Mouse (Mus musculus) heart, embryonic 16.5 days (tissue): Measurements from ENCODE around the gene Rdh14. TPM values are rescaled to one million over a fixed set of nuclear protein-coding genes. Genes with fewer than 3 reads are reported as not detected.

ENCODE experiments used
- ATAC-seq: fragments of 200-750 bp; cut with Nextera tagmentation; replicated peaks from 2 replicates; pipeline ENCODE4 v1.8.0; 2017; ENCODE audit warnings: moderate number of reproducible peaks; ENCODE audit not compliant: insufficient read depth, low FRiP score; ENCODE audit errors: extremely low read depth
- H3K27ac ChIP-seq: fragments of 300-500 bp; sonication (generic); 2 replicates; pipeline ENCODE4 v1.5.1; 2014; ENCODE audit warnings: mild to moderate bottlenecking, low read length, control low read depth, moderate library complexity
- H3K27me3 ChIP-seq: fragments of 300-500 bp; sonication (generic); 2 replicates; pipeline ENCODE4 v1.6.1; 2014; ENCODE audit warnings: low read length, mixed read lengths; ENCODE audit not compliant: control insufficient read depth, insufficient read depth
- H3K36me3 ChIP-seq: fragments of 300-500 bp; sonication (generic); 2 replicates; pipeline ENCODE4 v1.6.1; 2014; ENCODE audit not compliant: control insufficient read depth, insufficient read depth
- H3K4me1 ChIP-seq: fragments of 300-500 bp; sonication (generic); 2 replicates; pipeline ENCODE4 v1.6.1; 2014; ENCODE audit warnings: low read length, mixed read lengths; ENCODE audit not compliant: control insufficient read depth, insufficient read depth
- H3K4me2 ChIP-seq: fragments of 300-500 bp; sonication (generic); 2 replicates; pipeline ENCODE4 v1.6.1; 2014; ENCODE audit warnings: low read depth, mild to moderate bottlenecking, control low read depth, low read length
- H3K4me3 ChIP-seq: fragments of 300-500 bp; sonication (generic); 2 replicates; pipeline ENCODE4 v1.5.1; 2014; ENCODE audit warnings: mild to moderate bottlenecking, control low read depth, low read length
- H3K9ac ChIP-seq: fragments of 300-500 bp; sonication (generic); 2 replicates; pipeline ENCODE4 v1.6.1; 2014; ENCODE audit warnings: low read length, control low read depth
- H3K9me3 ChIP-seq: fragments of 300-500 bp; sonication (generic); replicated peaks from 2 replicates; pipeline ENCODE4 v1.6.1; 2016; ENCODE audit warnings: low read length; ENCODE audit not compliant: control insufficient read depth
- WGBS: fragments of 180-500 bp; shearing (Covaris S2); extraction: QIAGEN DNeasy Blood & Tissue Kit; methylation state at CpG from one replicate; pipeline ENCODE4 v1.1.7; 2014; 5-methylcytosine and 5-hydroxymethylcytosine counted together
- polyA plus RNA-seq: library from polyadenylated mRNA; unstranded; fragments of >200 nt; fragmentation: Nextera tagmentation; extraction: Ambion mirVana; gene quantifications from 2 replicates; pipeline ENCODE4 v1.2.1, GENCODE M21; 2015

The Rdh14 gene
- polyA plus RNA-seq, result 65.6 and 69.9 TPM in 2 replicates

DNA sequence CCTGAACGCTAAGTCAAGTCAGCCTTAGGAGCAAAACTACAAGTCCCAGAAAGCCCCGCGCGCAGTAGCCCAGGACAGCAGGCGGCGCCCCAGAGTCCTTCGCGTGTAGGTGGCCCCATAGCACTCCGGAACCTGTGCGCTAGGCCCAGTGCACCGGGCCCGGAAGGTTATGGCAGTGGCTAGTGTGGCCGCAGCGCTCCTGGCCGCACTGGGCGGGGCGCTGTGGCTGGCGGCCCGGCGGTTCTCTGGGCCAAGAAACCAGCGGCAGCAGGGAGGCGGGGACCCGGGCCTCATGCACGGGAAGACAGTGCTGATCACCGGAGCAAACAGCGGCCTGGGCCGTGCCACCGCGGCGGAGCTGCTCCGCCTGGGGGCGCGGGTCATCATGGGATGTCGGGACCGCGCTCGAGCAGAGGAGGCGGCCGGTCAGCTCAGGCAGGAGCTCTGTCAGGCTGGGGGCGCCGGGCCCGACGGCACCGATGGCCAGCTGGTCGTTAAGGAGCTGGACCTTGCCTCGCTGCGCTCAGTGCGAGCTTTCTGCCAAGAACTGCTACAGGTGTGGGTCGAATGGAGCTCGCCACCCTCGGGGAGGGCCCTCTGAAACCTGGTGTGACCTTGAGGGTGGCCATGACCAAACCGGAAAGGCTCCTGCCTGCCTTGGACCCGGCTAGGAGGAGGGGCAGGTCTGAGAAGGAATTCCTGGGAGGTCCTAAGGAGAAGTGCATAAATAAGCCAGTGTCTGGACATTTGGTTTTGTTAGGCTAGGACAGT lies at the start of gene Rdh14:
Gene Rdh14, plus strand, starts transcription at position 102 of the 771 bp plus-strand sequence.
- Histone ChIP-seq H3K27ac (peak within 1 kb of the TSS; percentile 99), H3K36me3 (peaks cover 8% of the 10 kb centered on the region), H3K4me3 (peak within 1 kb of the TSS; percentile 90), H3K9ac (peak within 1 kb of the TSS; percentile 99), H3K9me3 (no peaks in the 10 kb centered on the region), H3K27me3 (no peaks in the 10 kb centered on the region), H3K4me1 (peaks cover 6% of the 10 kb centered on the region), H3K4me2 (peak within 1 kb of the TSS; percentile 66)
- peak; percentile 98 for ATAC-seq
- under 1% methylated on average over 53 of the region's 53 CpGs for WGBS

GRCm38 (mm10) chr12:10350706-10351105 lies 39.9 kb upstream of the Rdh14 start:
- Histone ChIP-seq H3K9ac (no peak overlapping the region), H3K27ac (no peak overlapping the region), H3K36me3 (no peaks in the 10 kb centered on the region), H3K9me3 (no peaks in the 10 kb centered on the region), H3K4me1 (no peaks in the 10 kb centered on the region), H3K4me2 (no peak overlapping the region), H3K4me3 (no peak overlapping the region), H3K27me3 (no peaks in the 10 kb centered on the region)
- 50% methylated on average over 3 of the region's 3 CpGs for WGBS
- ATAC-seq, result no peak

- Histone ChIP-seq H3K36me3 (no peaks in the 10 kb centered on the region), H3K4me2 (no peak overlapping the region), H3K9me3 (no peaks in the 10 kb centered on the region), H3K9ac (no peak overlapping the region), H3K27me3 (no peaks in the 10 kb centered on the region), H3K4me3 (no peak overlapping the region), H3K27ac (no peak overlapping the region), H3K4me1 (no peaks in the 10 kb centered on the region)
- no peak for ATAC-seq
- WGBS, result 53% methylated on average over 6 of the region's 6 CpGs
These were observed 32.8 kb upstream of the Rdh14 start for GRCm38 (mm10) chr12:10357756-10358155.

DNA sequence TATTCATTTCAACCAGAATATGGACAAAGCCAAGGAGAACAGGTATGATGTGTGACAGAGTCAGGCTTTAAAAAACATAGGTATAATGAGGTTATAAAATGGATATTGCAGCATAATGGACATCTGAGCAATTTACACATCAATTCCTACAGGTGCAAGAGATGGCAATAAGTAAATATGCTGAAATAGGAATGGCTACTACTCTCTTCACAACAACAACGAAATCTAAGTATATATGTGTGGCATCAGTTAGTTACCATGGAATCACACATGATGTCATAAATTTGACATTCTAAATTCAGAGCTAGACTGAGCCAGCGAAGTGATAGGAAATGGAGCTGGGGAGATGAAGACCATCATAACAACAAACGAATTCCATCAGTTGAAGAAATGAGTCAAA lies 20.9 kb upstream of the Rdh14 start, which contains the start of gene Nt5c1b:
Gene Nt5c1b, plus strand, starts transcription at position 301 of the 400 bp plus-strand sequence.
- Histone ChIP-seq H3K4me2 (no peak within 1 kb of the TSS), H3K9me3 (no peaks in the 10 kb centered on the region), H3K36me3 (no peaks in the 10 kb centered on the region), H3K4me3 (no peak within 1 kb of the TSS), H3K27me3 (no peaks in the 10 kb centered on the region), H3K27ac (no peak within 1 kb of the TSS), H3K9ac (no peak within 1 kb of the TSS), H3K4me1 (no peaks in the 10 kb centered on the region)
- 71% methylated on average over 3 of the region's 3 CpGs for WGBS
- no peak for ATAC-seq

DNA sequence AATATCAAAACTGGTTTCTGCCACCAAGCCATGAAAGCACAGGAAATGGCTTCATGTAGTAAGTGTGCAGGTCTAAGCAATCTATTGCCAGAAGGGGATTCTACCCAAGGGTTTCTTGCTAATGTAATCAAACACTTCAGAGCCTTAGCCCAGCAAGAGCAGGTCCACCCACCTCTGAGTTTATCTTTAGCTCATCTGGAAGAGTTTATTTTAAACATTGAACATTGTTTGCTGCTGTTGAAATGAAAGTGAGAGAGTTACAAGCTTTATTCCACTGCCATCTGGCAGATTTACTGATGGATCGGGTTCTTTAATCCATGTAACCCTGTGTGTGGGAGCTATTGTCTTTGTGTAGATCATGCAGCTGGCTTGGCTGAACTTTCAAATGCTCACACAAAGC lies 10.2 kb downstream of the Rdh14 start:
- ATAC-seq, result no peak
- Histone ChIP-seq H3K9ac (no peak overlapping the region), H3K4me3 (no peak overlapping the region), H3K4me2 (no peak overlapping the region), H3K27ac (no peak overlapping the region), H3K27me3 (no peaks in the 10 kb centered on the region), H3K36me3 (peaks cover 2% of the 10 kb centered on the region; the same call in 1 of the 2 replicates), H3K9me3 (no peaks in the 10 kb centered on the region), H3K4me1 (no peaks in the 10 kb centered on the region)
- WGBS, result 80% methylated on average over 1 of the region's 1 CpGs

- Histone ChIP-seq H3K4me3 (no peak overlapping the region), H3K4me1 (no peaks in the 10 kb centered on the region), H3K9me3 (no peaks in the 10 kb centered on the region), H3K27ac (no peak overlapping the region), H3K27me3 (no peaks in the 10 kb centered on the region), H3K4me2 (no peak overlapping the region), H3K9ac (no peak overlapping the region), H3K36me3 (no peaks in the 10 kb centered on the region)
- ATAC-seq, result no peak
- WGBS, result 64% methylated on average over 9 of the region's 9 CpGs
These were observed 12.0 kb downstream of the Rdh14 start for GRCm38 (mm10) chr12:10402421-10403115.

GRCm38 (mm10) chr12:10410511-10411179 lies 20.1 kb downstream of the Rdh14 start:
- no peaks in the 10 kb centered on the region for H3K9me3 ChIP-seq
- H3K4me3 ChIP-seq, result no peak overlapping the region
- no peaks in the 10 kb centered on the region for H3K27me3 ChIP-seq
- H3K9ac ChIP-seq, result no peak overlapping the region
- H3K4me2 ChIP-seq, result no peak overlapping the region
- ATAC-seq, result no peak
- H3K4me1 ChIP-seq, result 0 out of 2 replicates have a peak, but pooled peaks cover 2% of the 10 kb centered on the region
- no peaks in the 10 kb centered on the region for H3K36me3 ChIP-seq
- no peak overlapping the region for H3K27ac ChIP-seq
- WGBS, result 78% methylated on average over 3 of the region's 3 CpGs

DNA sequence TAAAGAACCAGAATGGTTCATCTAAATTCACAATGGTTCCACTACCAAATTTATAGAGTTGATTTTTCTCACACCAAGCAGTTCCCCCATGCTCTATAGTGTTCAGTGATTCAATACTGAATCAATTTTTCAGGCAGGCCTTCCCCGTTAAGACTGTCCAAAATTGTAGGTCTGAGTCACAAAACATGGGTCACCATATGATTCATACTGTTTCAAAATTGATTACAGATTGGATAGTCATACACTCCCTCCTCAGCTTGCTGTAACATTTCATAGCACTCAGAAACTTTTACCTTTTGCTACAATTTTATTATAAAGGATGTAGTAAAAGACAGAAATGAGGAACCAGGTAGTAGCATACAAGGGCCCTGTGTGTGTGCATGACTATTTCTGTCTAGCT lies 20.9 kb downstream of the Rdh14 start:
- Histone ChIP-seq H3K9ac (no peak overlapping the region), H3K4me2 (no peak overlapping the region), H3K36me3 (no peaks in the 10 kb centered on the region), H3K4me1 (0 out of 2 replicates have a peak, but pooled peaks cover 2% of the 10 kb centered on the region), H3K9me3 (no peaks in the 10 kb centered on the region), H3K27me3 (no peaks in the 10 kb centered on the region), H3K27ac (no peak overlapping the region), H3K4me3 (no peak overlapping the region)
- no peak for ATAC-seq
- WGBS, result 90% methylated on average over 1 of the region's 1 CpGs

DNA sequence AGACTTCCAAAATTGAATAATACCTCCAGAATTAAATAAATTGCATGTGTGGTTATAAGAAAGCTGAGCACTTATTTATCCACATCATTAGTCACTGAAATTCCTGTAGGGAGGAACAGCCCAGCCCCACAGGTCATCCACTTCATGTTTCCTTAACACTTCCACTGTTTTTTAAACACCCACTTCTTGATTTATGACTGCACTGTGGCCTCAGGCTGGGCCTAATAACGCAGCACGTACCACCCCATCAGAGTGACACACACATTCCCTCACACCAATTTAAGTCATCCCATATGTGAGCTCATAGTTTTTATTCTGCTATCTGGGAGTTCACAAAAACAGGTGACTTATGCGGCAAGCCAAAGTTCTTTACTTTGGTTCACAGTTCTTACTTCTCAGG lies 31.8 kb downstream of the Rdh14 start:
- H3K27me3 ChIP-seq, result no peaks in the 10 kb centered on the region
- no peak overlapping the region for H3K9ac ChIP-seq
- ATAC-seq, result no peak
- H3K27ac ChIP-seq, result no peak overlapping the region
- WGBS, result 75% methylated on average over 3 of the region's 3 CpGs
- H3K4me2 ChIP-seq, result no peak overlapping the region
- no peaks in the 10 kb centered on the region for H3K4me1 ChIP-seq
- no peaks in the 10 kb centered on the region for H3K36me3 ChIP-seq
- H3K9me3 ChIP-seq, result no peaks in the 10 kb centered on the region
- H3K4me3 ChIP-seq, result no peak overlapping the region
